8 mouse cellular contexts compared by ENCODE assay signal in the genomic region with DNA sequence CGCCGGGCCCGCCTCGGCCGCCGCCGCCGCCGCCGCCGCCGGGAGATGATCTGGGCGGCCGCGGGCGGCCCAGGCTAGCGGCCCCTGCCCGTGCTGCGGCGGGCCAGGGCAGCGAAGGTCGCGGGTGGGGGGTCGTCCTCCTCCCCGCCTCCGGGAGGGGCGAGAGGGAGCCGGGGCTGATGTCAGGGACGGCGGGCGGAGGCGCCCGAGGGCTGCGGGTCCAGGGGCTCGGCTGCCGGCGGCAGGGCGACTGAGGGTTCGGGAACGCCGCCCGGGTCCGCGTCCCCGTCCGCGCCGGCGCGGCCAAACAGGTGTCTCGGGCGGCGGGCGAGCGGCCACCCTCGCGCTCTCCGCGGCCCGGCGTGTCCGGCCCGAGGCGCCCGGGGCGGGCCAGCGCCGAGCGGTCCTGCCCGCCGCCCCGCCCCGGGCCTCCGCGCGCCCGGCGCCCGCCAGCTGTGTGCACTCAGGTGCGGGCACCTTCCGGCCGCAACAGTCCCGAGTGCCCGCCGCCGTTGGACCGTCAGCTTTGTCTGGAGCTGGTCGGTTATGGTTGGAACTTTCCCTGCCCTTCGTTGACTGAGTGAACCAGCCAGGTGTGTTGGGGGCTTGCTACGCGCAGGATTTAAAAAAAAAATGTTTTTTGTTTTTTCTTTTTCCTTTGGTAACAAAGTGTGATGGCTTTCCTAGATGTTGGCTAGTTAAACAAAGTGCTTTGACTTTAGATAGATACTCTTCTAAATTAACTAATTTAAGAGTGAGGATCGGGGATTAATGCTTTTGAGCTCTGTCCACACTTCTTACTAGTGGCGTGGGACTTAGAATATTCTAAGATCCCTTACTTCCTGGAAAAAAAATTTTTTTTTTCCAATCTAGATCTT. TPM values are rescaled to one million over a fixed set of nuclear protein-coding genes. Genes with fewer than 3 reads are reported as not detected.
A peak's percentile ranks its signal among the peaks of the same experiment; 100 is the strongest.
DNase-seq lines count a peak whose midpoint lies in the region; ATAC-seq and TF ChIP-seq lines count a peak whose summit lies in the region.

Gene C1galt1 (plus strand): TSS at position 41 of the 878 bp plus-strand sequence.

- TF ChIP-seq CTCF in bone marrow macrophage, adult 2 months (IDR thresholded peaks at IDR 0.05; ENCODE audit: low read depth, low read length) = no peak
- no peak for TF ChIP-seq CTCF in intestine, postnatal 0 days (IDR thresholded peaks at IDR 0.05; ENCODE audit: low read depth)

- H3K9ac ChIP-seq in intestine, postnatal 0 days (ENCODE audit: low read depth, low read length) = peak within 1 kb of the TSS; percentile 95
- H3K9ac ChIP-seq in liver, embryonic 12.5 days = peak within 1 kb of the TSS; percentile 99

- ATAC-seq in intestine, postnatal 0 days = peak; percentile 75
- ATAC-seq in liver, embryonic 12.5 days = peak; percentile 85

- no peaks in the 10 kb centered on the region for H3K9me3 ChIP-seq in intestine, postnatal 0 days (ENCODE audit: control insufficient read depth)
- H3K9me3 ChIP-seq in liver, embryonic 12.5 days (replicated peaks) = no peaks in the 10 kb centered on the region

- H3K27ac ChIP-seq in bone marrow macrophage, adult 2 months (ENCODE audit: insufficient read depth, low read depth, low read length) = peak within 1 kb of the TSS; percentile 57
- peak within 1 kb of the TSS; percentile 98 for H3K27ac ChIP-seq in intestine, postnatal 0 days (ENCODE audit: low read depth, low read length)
- peak within 1 kb of the TSS; percentile 96 for H3K27ac ChIP-seq in liver, embryonic 12.5 days

- H3K4me1 ChIP-seq in bone marrow macrophage, adult 2 months (ENCODE audit: control insufficient read depth, insufficient read depth, low read length) = peaks cover 16% of the 10 kb centered on the region
- peaks cover 6% of the 10 kb centered on the region for H3K4me1 ChIP-seq in intestine, postnatal 0 days (replicated peaks; ENCODE audit: control insufficient read depth, insufficient read depth, low read length)
- H3K4me1 ChIP-seq in liver, embryonic 12.5 days = peaks cover 38% of the 10 kb centered on the region

- H3K79me2 ChIP-seq in myocyte (ENCODE audit: control insufficient read depth, insufficient read depth) = peaks cover 40% of the 10 kb centered on the region

- DNase-seq in layer of hippocampus, postnatal 10 days (ENCODE audit: low spot score in 2 of 2) = peak in 1 of 2 experiments; percentile 18
- DNase-seq in layer of hippocampus, adult 9-11 months = no peak
- peak; percentile 74 for DNase-seq in gastrocnemius, postnatal 25 days
- DNase-seq in thymus, postnatal 4 days = peak; percentile 77

- no peaks in the 10 kb centered on the region for H3K27me3 ChIP-seq in intestine, postnatal 0 days (replicated peaks; ENCODE audit: control insufficient read depth, insufficient read depth, low read length)
- H3K27me3 ChIP-seq in liver, embryonic 12.5 days (replicated peaks) = no peaks in the 10 kb centered on the region
- no peaks in the 10 kb centered on the region for H3K27me3 ChIP-seq in myocyte (ENCODE audit: control insufficient read depth, insufficient read depth, insufficient read length)

- H3K36me3 ChIP-seq in intestine, postnatal 0 days (ENCODE audit: control insufficient read depth, insufficient read depth) = no peaks in the 10 kb centered on the region
- no peaks in the 10 kb centered on the region for H3K36me3 ChIP-seq in liver, embryonic 12.5 days
- no peaks in the 10 kb centered on the region for H3K36me3 ChIP-seq in myocyte (ENCODE audit: control insufficient read depth, insufficient read depth)

- under 1% methylated on average over 55 of the region's 93 CpGs for WGBS in intestine, postnatal 0 days
- WGBS in liver, embryonic 12.5 days (ENCODE audit: insufficient replicate concordance) = under 1% methylated on average over 44 of the region's 93 CpGs

- H3K4me2 ChIP-seq in intestine, postnatal 0 days (replicated peaks; ENCODE audit: low read depth) = peak within 1 kb of the TSS; percentile 73
- peak within 1 kb of the TSS; percentile 70 for H3K4me2 ChIP-seq in liver, embryonic 12.5 days
- H3K4me2 ChIP-seq in myocyte (ENCODE audit: low read depth) = peak within 1 kb of the TSS; percentile 85

- H3ac ChIP-seq in myocyte (ENCODE audit: control insufficient read depth, insufficient read length) = peak within 1 kb of the TSS; percentile 57

- peak within 1 kb of the TSS; percentile 72 for H3K4me3 ChIP-seq in bone marrow macrophage, adult 2 months (ENCODE audit: insufficient read depth, low read length)
- peak within 1 kb of the TSS; percentile 91 for H3K4me3 ChIP-seq in intestine, postnatal 0 days (ENCODE audit: low read depth, low read length)
- H3K4me3 ChIP-seq in liver, embryonic 12.5 days = peak within 1 kb of the TSS; percentile 96
- peak within 1 kb of the TSS; percentile 44 for H3K4me3 ChIP-seq in myocyte

- TF ChIP-seq POLR2A in bone marrow macrophage, adult 2 months (IDR thresholded peaks at IDR 0.05; ENCODE audit: borderline replicate concordance, low read depth, low read length) = no peak
- TF ChIP-seq POLR2A in myocyte (IDR thresholded peaks at IDR 0.05; ENCODE audit: insufficient read length, low read depth) = peak; percentile 65

TF ChIP-seq in myocyte, 11 proteins besides CTCF, POLR2A, EP300 and RAD21:
- no peak for TF ChIP-seq TCF12 (IDR thresholded peaks at IDR 0.05; ENCODE audit: insufficient read depth, poor library complexity, severe bottlenecking)
- no peak for TF ChIP-seq CEBPB (IDR thresholded peaks at IDR 0.05; ENCODE audit: insufficient read depth, poor library complexity, severe bottlenecking)
- TF ChIP-seq USF1 (IDR thresholded peaks at IDR 0.05; ENCODE audit: low read depth) = no peak
- TF ChIP-seq POLR2AphosphoS2 (IDR thresholded peaks at IDR 0.05; ENCODE audit: insufficient read length, low read depth) = peak; percentile 31
- TF ChIP-seq MYOG (IDR thresholded peaks at IDR 0.05; ENCODE audit: control insufficient read depth in 1 of 3, insufficient read depth in 1 of 3, insufficient read length in 2 of 3, low read depth in 2 of 3) = peak in 2 of 3 experiments; percentile 33 to 43
- TF ChIP-seq E2F4 (IDR thresholded peaks at IDR 0.05; ENCODE audit: insufficient read depth) = no peak
- TF ChIP-seq MYOD1 (IDR thresholded peaks at IDR 0.05; ENCODE audit: control insufficient read depth in 1 of 3, insufficient read length in 2 of 3, low read depth in 2 of 3) = peak in 2 of 3 experiments; percentile 41 to 43
- no peak for TF ChIP-seq TCF3 (IDR thresholded peaks at IDR 0.05; ENCODE audit: insufficient read length, low read depth)
- no peak for TF ChIP-seq MAX (IDR thresholded peaks at IDR 0.05; ENCODE audit: low read depth)
- TF ChIP-seq REST (IDR thresholded peaks at IDR 0.05; ENCODE audit: insufficient read depth, insufficient read length) = no peak
- TF ChIP-seq SRF (IDR thresholded peaks at IDR 0.05; ENCODE audit: control insufficient read depth, insufficient read length, low read depth) = no peak

RNA-seq across cellular contexts. Expression of gene C1galt1, which starts in this region (rescaled TPM):
- 10 to 100 TPM; 12.8 to 13.2 TPM for total RNA-seq in layer of hippocampus, postnatal 10 days (2021)
- polyA plus RNA-seq in bone marrow macrophage, adult 2 months (2012; ENCODE audit: insufficient read depth, insufficient read length, missing spikeins) = 12.0 and 14.2 TPM in 2 replicates
- 10 to 100 TPM; 13.4 to 14.0 TPM for total RNA-seq in gastrocnemius, postnatal 25 days (2021)
- polyA plus RNA-seq in intestine, postnatal 0 days (2015; fragmentation: Nextera tagmentation; extraction: Ambion mirVana) = 8.3 and 8.7 TPM in 2 replicates
- polyA plus RNA-seq in liver, embryonic 12.5 days (2016; fragmentation: Nextera tagmentation; extraction: Ambion mirVana) = 5.9 and 6.3 TPM in 2 replicates
- polyA plus RNA-seq in myocyte (2012; fragmentation: generic; extraction: Trizol) = 3.4 TPM

Comparison
In these comparisons a context has a peak if more than half of its experiments do, and no peak if none do; other contexts are left out.
1. H3K4me3 ChIP-seq: peak in every context shown above with its lines; median percentile 96 in liver, embryonic 12.5 days; 91 in intestine, postnatal 0 days; 72 in bone marrow macrophage, adult 2 months; 44 in myocyte.